ENCODE assay signal across 17 mouse cellular contexts in the genomic region with DNA sequence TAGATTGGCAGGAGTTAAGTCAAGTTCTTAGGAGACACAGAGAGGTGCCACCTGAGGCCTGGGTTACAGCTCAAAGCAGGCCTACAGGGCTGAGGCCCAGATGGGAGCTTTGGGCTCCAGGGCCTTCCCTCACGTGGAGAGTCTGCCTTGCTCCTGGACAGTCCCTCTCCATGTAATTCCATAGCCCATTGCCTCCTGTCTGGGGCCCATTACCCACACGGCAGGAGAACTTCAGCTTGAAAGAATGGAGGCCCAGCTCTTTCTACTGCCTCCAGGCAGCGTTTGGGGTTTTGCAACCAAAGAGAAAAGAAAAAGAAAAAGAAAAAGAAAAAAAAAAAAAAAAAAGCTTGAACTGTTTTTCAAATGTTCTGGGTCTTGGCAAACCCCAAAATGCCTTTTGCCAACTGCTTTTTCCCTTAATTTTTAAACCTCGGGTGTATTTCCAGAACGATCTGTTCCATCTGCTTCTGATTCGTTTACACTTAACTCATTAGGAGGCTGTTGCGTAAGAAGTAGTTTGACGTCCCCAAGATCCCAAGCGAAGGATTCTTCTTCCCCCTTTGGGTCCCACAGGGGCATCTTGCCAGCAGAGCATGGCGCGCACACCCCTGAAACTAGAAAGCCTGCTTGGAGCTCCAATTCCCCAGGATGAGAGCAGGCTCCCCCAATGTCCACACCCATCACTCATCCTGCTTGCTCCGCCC.
DNase-seq lines count a peak whose midpoint lies in the region; ATAC-seq lines count a peak whose summit lies in the region.
"Had no signal": no experiment of that assay in that cellular context is flagged by ENCODE, and none has a peak within 500 bp of the region (broad histone marks: within the 10 kb centered on the region; RNA-seq: fewer than 3 reads in every experiment).

No protein-coding gene starts in this region.

- H3K9ac ChIP-seq in lung, embryonic 15.5 days: no peak overlapping the region
- H3K9ac ChIP-seq: embryonic facial prominence, embryonic 12.5 days; liver, embryonic 14.5 days; midbrain, embryonic 12.5 days; neural tube, embryonic 12.5 days had no signal

- H3K4me3 ChIP-seq in lung, embryonic 15.5 days: no peak overlapping the region
- H3K4me3 ChIP-seq: embryonic facial prominence, embryonic 12.5 days; midbrain, embryonic 12.5 days; neural tube, embryonic 12.5 days had no signal

- 41% methylated on average over 12 of the region's 12 CpGs for WGBS in lung, embryonic 15.5 days

- no peaks in the 10 kb centered on the region for H3K9me3 ChIP-seq in lung, embryonic 15.5 days
- H3K9me3 ChIP-seq: embryonic facial prominence, embryonic 12.5 days; midbrain, embryonic 12.5 days; neural tube, embryonic 12.5 days had no signal

- H3K27ac ChIP-seq in lung, embryonic 15.5 days: peak overlapping the region; percentile 74
- H3K27ac ChIP-seq: embryonic facial prominence, embryonic 12.5 days; liver, embryonic 14.5 days; midbrain, embryonic 12.5 days; neural tube, embryonic 12.5 days had no signal

- 0 out of 2 replicates have a peak, but pooled peaks have one; percentile 18 for ATAC-seq in frontal cortex, adult (ENCODE audit: low TSS enrichment)
- peak; percentile 66 for ATAC-seq in lung, embryonic 15.5 days (ENCODE audit: borderline replicate concordance, extremely low read depth, low FRiP score, low TSS enrichment)
- ATAC-seq in megakaryocyte, adult 5-6 weeks (ENCODE audit: poor library complexity, severe bottlenecking): no peak
- ATAC-seq: hindbrain, embryonic 16.5 days had no signal

- H3K27me3 ChIP-seq in lung, embryonic 15.5 days: peaks cover 41% of the 10 kb centered on the region; the same call in 1 of the 2 replicates
- H3K27me3 ChIP-seq: neural tube, embryonic 12.5 days had no signal

- H3K4me2 ChIP-seq in lung, embryonic 15.5 days: no peak overlapping the region
- H3K4me2 ChIP-seq: embryonic facial prominence, embryonic 12.5 days; midbrain, embryonic 12.5 days; neural tube, embryonic 12.5 days had no signal

- peaks cover 54% of the 10 kb centered on the region for H3K4me1 ChIP-seq in lung, embryonic 15.5 days

- no peak for DNase-seq in frontal cortex, postnatal 10 days (ENCODE audit: low spot score in 2 of 2)
- DNase-seq in adipocyte (ENCODE audit: low spot score) (peak; percentile 89), MN1 (ENCODE audit: low spot score) (no peak)
- DNase-seq in gastrocnemius, adult 8-10 months (ENCODE audit: low spot score in 2 of 2): peak; percentile 51 to 57
- DNase-seq in urinary bladder, postnatal 14 days (ENCODE audit: low spot score): no peak
- DNase-seq: adrenal gland, postnatal 10 days; cerebellum, adult 8-10 months; kidney, postnatal 25 days; right cerebral cortex, adult 18-20 months had no signal

- no peaks in the 10 kb centered on the region for H3K36me3 ChIP-seq in lung, embryonic 15.5 days
- H3K36me3 ChIP-seq: embryonic facial prominence, embryonic 12.5 days; midbrain, embryonic 12.5 days; neural tube, embryonic 12.5 days had no signal

Comparison
In these comparisons a context has a peak if more than half of its experiments do, and no peak if none do; other contexts are left out.
1. DNase-seq: peak in adipocyte (single experiment) and gastrocnemius, adult 8-10 months (2 of 2); none in frontal cortex, postnatal 10 days (0 of 2), MN1 (single experiment) and urinary bladder, postnatal 14 days (single experiment).